Mouse (Mus musculus): Measurements from ENCODE around the gene Il22ra2.

DNA sequence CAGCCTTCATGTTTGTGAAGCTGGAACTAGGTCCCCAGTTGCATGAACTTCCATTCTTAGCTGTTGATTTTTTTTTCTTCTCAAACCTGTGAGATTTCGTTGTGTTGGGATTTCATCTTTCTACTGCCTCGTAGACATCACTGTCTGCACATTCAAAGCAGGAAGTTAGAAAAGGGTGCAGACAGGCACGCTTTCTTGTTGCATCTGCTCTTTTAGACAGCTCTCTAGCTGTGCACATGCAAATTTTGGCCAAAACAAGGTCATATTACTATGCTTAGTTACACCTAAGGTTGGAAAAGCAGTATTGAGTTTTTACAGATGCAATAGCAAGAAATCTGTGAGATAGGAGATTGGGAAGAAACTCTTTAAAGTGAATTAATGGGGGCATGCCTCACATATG lies 34.5 kb upstream of the Il22ra2 start:
- TF ChIP-seq POLR2A (IDR thresholded peaks at IDR 0.05; ENCODE audit: control insufficient read depth, extremely low read depth, insufficient read depth, low read length, poor library complexity) (no peak), CTCF (IDR thresholded peaks at IDR 0.05; ENCODE audit: borderline replicate concordance, control insufficient read depth, extremely low read depth, insufficient read depth, low read length, poor library complexity) (no peak)

Measured in thymus, adult 2 months (tissue).